Mouse (Mus musculus) MEL (cell line): ENCODE measurements around the gene Zfp217.

Source experiments
- BHLHE40 ChIP-seq: IDR thresholded peaks from 2 replicates; pipeline ENCODE4 v1.6.1; 2012; ENCODE audit warnings: low read depth, mild to moderate bottlenecking, inconsistent platforms, low read length, improper control_type of control experiment, borderline replicate concordance
- CHD1 ChIP-seq: IDR thresholded peaks from 2 replicates; pipeline ENCODE4 v1.6.1; 2012; ENCODE audit warnings: low read depth, mild to moderate bottlenecking, inconsistent platforms, low read length, improper control_type of control experiment
- CTCF ChIP-seq, 3 experiments: IDR thresholded peaks in 2 of 3; conservative IDR thresholded peaks in 1 of 3; 2 replicates each; pipeline ENCODE4 v1.5.1; 2011 to 2012; ENCODE audit warnings: low read length in 3 of 3, low read depth in 2 of 3, mild to moderate bottlenecking in 2 of 3, improper control_type of control experiment in 1 of 3, inconsistent platforms in 1 of 3, mixed read lengths in 1 of 3, moderate library complexity in 1 of 3; ENCODE audit not compliant: control insufficient read depth in 1 of 3, insufficient read depth in 1 of 3, poor library complexity in 1 of 3, severe bottlenecking in 1 of 3
- ELF1 ChIP-seq: IDR thresholded peaks from 2 replicates; pipeline ENCODE4 v1.6.1; 2014; ENCODE audit warnings: low read depth, mild to moderate bottlenecking, inconsistent platforms, low read length, improper control_type of control experiment, moderate library complexity
- EP300 ChIP-seq, 2 experiments: IDR thresholded peaks; 2 replicates each; pipeline ENCODE4 v1.6.1; 2011; ENCODE audit warnings: improper control_type of control experiment in 2 of 2, low read length in 2 of 2, low read depth in 1 of 2, mild to moderate bottlenecking in 1 of 2
- GABPA ChIP-seq: IDR thresholded peaks from 2 replicates; pipeline ENCODE4 v1.6.1; 2012; ENCODE audit warnings: low read depth, mild to moderate bottlenecking, inconsistent platforms, low read length, improper control_type of control experiment, moderate library complexity
- MAZ ChIP-seq: IDR thresholded peaks from 2 replicates; pipeline ENCODE4 v1.6.1; 2012; ENCODE audit warnings: low read depth, mild to moderate bottlenecking, inconsistent platforms, low read length, improper control_type of control experiment
- NRF1 ChIP-seq: IDR thresholded peaks from 2 replicates; pipeline ENCODE4 v1.6.1; 2014; ENCODE audit warnings: low read depth, mild to moderate bottlenecking, inconsistent platforms, low read length, improper control_type of control experiment, moderate library complexity; ENCODE audit not compliant: poor library complexity, insufficient read depth, severe bottlenecking
- TCF12 ChIP-seq: IDR thresholded peaks from 2 replicates; pipeline ENCODE4 v1.6.1; 2014; ENCODE audit warnings: low read depth, mild to moderate bottlenecking, inconsistent platforms, low read length, improper control_type of control experiment, moderate library complexity
- USF1 ChIP-seq: IDR thresholded peaks from 2 replicates; pipeline ENCODE4 v1.6.1; 2014; ENCODE audit warnings: low read depth, mild to moderate bottlenecking, inconsistent platforms, low read length, improper control_type of control experiment, moderate library complexity
- ZKSCAN1 ChIP-seq: IDR thresholded peaks from 2 replicates; pipeline ENCODE4 v1.6.1; 2012; ENCODE audit warnings: low read depth, mild to moderate bottlenecking, inconsistent platforms, low read length, improper control_type of control experiment, moderate library complexity
- ZNF384 ChIP-seq: IDR thresholded peaks from 2 replicates; pipeline ENCODE4 v1.6.1; 2012; ENCODE audit warnings: low read depth, mild to moderate bottlenecking, inconsistent platforms, low read length, improper control_type of control experiment

DNA sequence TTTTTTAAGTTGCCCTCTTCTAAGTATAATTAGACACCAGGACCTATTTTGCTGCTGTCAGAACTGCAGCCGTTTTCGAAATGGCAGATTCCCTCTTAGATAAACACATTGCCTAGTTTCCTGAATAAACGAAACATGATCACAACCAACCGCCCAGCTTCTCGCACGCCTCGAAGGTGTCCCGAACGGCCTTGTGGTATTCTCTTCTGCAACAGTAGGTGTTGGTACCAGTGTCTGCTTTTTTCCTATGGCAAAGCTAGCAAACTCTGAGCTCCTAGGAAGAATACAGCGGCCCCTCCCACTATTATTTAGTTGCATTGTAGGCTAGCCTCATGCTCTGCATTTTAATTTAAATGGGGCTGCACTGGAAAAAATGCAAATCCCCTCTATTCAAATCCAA lies 45.3 kb upstream of the Zfp217 start:
- TF ChIP-seq EP300 (IDR thresholded peaks at IDR 0.05; ENCODE audit: low read depth in 1 of 2, low read length in 2 of 2), result peak; percentile 77 to 91
- no peak for TF ChIP-seq CTCF (IDR thresholded peaks at IDR 0.05 in 2 of 3, conservative IDR thresholded peaks at IDR 0.05 in 1 of 3; ENCODE audit: control insufficient read depth in 1 of 3, insufficient read depth in 1 of 3, low read depth in 2 of 3, low read length in 3 of 3, poor library complexity in 1 of 3, severe bottlenecking in 1 of 3)
- TF ChIP-seq CHD1, result no peak
- TF ChIP-seq NRF1, result no peak
- TF ChIP-seq BHLHE40, result peak; percentile 69; the same call in 1 of the 2 replicates
- TF ChIP-seq GABPA, result no peak
- TF ChIP-seq ZNF384, result no peak
- TF ChIP-seq ELF1, result 0 out of 2 replicates have a peak, but pooled peaks have one; percentile 13
- TF ChIP-seq TCF12, result peak; percentile 77
- TF ChIP-seq ZKSCAN1, result no peak
- TF ChIP-seq MAZ, result no peak
- TF ChIP-seq USF1, result no peak
